Mouse (Mus musculus) left cerebral cortex, adult 8-10 months (tissue): Measurements from ENCODE around the gene Lrba. TPM values are rescaled to one million over a fixed set of nuclear protein-coding genes. Genes with fewer than 3 reads are reported as not detected.

Experiments
- DNase-seq, 2 experiments: peaks; one replicate each; pipeline ENCODE4 v3.0.0; 2022; ENCODE audit warnings: low spot score in 2 of 2
- total RNA-seq, 4 experiments: library from RNA; stranded (reverse); gene quantifications; 2 replicates each; pipeline ENCODE4 v1.2.4; 2022

Gene Lrba
- total RNA-seq, 4 experiments from 2014 or later = 29.9 to 39.7 (median 34.5) TPM

DNA sequence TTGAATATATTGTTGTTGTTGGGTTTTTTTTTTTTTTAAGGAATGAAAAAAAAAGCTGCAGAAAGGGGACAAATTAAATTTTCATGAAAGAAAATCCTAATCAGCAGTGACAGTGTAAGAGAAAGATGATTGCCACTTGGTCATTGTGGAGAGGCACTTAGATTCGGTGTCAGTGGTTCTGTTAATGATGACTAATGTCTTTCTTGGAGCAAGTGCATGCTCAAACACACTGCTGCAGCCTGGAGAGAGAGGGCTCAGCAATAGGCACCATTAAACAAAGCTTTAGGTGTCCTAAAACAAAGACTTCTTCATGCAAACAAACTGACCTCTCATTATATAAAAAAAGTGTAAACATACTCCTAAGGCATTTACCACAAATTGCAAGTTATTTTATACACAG is 334.5 kb downstream of the Lrba start:
- no peak for DNase-seq

DNA sequence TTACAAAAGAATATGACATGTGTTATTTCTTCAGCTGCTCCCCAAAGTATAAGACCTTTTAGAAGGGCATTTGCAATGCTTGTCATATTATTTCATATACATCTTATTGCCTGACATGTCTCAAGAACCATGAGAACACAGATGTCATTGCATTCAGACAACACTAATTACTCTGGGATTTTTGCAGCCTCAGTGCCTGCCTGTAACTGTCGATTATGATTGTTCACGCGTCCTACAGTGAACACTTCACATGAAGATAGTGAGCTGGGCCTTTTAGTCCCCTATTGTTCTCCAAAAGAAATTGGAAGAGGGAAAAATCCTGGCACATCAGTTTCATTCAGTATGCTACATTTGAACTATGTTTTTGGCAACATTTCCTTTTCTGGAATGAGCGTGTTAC is 335.2 kb downstream of the Lrba start:
- DNase-seq = no peak

DNA sequence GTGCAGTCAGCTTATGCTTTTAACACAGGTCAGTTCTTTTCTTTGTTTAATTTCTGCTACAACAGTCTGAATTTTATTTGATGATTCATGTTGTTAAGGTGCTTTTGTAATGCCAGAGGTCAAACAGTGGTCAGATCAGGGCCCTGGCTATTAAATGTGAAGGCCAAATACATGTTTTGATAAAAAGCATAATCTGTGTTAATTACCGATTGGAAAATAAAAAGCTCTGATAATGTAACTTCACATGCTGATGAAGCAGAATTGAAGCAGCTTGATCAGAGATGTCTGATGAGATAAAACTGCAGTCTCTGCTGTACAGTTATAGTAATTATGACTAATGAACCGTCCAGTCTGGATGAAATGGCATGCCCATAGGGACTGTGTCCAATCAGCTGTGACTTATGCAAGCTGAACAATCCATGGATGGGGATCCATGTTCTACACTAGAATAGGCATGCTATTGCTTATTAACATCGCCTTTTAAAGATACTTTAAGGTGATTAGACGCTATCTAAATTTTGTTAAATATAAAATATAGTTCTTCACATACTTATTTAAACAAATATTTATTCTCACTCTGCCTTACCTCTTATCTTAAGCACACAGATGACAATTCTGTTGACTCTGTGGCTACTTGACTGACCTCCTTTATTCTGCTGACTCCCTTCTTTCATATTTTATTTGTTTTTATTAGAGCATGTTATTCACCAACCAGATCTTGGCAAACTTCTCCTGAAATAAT is 336.0 kb downstream of the Lrba start:
- DNase-seq = no peak

DNA sequence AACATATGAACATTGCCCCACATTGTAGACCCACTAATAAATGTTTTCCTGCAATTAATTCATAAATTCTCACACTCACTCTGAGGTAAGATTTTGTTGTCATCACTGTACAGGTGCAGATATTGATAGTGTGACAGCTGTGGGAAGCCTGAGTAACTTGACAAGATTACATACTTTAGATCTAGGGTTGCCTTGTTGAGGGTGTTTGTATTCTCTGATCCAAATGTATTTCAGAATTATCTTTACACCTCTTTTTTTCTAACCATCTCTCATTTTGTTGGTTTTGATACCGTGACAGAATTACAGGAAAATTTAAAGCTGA is 336.5 kb downstream of the Lrba start:
- DNase-seq = no peak

DNA sequence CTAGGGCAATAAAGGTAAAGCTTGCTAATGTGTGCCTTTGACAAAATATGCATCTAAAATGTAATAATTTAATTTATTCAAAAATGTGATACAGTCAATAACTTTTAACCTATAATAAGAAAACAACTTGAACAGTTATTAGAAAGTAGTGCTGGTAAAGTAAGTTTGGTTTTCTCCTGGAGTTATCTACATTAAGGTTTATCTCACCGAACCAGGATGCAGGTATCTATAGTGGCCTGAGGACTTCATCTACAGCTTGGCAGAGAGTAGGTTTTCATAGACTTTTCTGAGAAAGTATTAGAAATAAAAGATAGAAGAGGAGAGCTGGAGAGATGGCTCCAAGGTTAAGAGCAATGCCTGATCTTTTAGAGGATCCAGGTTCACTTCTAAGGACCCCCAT is 336.9 kb downstream of the Lrba start:
- no peak for DNase-seq

DNA sequence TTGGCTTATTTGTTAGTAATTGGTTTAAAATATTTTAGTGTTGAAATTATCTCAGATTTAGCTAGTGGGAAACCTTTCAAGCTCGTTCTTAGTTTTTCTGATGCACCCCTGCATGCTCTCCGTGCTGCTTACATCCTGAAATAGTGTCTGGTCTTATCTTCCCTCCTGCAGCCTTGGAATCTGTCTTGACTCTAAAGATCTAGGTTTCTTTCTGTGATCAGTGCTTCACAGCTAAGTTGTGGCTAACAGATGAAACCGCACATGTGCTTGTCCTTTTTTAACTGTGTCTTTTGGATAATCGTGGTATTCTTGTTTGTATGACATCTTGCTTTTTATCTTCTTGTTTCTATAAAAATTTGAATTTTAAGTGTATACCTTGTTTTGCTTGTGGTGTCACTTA is 342.8 kb downstream of the Lrba start:
- no peak for DNase-seq

DNA sequence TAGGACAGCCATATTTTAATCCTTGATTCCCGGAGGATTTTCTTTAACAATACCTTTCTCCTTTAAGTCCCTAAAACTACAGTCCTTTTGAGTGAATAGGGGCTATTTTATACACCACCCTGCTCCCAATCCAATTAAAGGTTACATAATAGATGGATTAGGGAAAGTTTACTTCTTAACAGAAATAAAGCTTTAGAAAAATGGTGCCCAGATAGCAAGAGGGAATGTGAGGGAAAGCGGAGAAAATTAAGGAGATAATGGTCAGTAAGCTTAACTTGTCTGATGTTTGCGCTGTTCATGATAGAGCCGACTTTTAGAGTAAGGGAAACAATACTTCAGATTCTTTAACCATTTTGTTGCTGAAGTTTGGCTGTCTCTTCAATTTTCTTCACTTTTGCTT is 347.0 kb downstream of the Lrba start:
- no peak for DNase-seq

DNA sequence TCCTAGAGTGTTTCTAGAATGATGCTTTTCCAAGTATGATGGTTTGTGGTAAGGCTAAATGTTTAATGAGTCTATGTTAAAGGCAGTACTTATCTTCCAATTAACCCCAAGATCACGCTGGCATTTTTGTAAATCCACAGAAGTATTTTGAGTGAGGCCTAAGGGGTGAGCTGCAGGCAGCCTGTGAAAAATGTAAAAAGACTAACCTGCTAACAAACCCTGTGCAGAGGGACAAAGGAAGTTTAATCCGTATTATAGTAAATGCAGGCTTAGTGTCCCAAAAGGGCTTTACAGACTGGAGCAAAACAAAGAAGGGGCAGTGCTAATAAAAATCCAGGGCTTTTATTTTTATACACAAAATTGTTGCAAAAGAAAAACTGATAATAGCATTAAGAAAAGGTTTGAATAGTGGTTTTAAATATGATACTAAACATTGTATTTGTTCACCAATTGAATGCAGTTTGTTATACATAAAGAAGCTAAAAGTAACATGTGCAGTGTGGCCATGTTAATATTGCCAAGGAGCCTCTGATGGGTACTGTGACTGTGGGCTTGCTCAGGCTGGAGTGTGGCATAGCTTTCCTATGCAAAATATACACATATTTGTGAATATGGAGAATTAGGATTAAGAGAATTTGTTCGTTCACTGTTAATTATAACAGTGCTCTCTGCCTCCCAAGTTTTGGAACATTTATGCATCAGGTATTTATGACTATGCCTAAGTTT is 348.2 kb downstream of the Lrba start:
- no peak for DNase-seq

DNA sequence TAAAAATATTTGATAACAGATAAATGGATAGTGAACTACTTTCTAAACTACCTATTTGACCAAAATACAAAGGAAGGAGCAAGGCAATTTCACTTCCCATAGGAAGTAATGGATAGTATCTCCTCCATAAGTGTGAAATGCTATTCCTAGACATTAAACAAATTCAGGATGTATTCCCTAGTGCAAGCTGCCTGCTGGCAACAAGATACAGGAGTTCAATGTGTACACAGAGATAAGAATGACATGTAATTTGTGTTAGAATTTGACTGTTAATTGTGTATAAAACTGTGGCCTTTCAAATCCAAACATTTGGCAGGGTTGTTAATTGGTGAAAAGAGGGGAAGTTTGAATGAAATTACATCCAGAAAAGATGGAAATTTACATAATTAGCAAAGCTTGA is 350.8 kb downstream of the Lrba start:
- DNase-seq = no peak

DNA sequence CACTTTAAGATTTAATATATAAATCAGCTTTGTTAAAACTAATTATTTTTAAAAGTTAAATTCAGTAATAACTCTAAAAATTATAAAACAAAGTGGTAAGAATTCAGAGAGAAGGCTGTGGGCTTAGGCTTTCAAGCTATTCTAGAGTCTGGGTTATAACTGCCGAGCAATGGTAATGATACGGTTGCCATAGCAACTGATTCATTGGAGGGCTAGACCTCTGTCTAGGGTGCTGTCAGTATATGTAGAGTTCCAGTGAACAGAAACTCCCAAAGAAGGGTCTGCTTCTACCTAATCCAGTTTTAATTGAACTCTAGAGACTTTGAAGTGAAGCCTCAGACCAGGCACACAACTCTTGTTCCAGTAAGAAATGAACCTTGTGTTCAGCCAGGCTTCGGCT is 377.8 kb downstream of the Lrba start:
- no peak for DNase-seq

DNA sequence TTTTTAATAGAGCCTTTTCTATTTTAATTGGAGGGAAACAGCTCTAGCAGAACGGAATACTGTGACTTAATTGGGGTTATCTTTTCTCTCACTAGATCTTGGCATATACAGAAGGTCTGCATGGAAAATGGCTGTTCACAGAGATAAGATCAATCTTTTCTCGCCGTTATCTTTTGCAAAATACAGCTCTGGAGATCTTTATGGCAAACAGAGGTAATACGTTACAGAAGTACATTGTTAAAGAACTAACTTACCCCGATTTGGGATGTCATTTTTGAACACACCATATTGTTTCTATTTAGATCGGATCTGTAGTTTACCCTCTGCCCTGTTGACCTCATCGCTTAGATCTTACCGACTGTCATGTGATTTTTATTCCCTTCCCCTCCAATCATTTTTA is 381.3 kb downstream of the Lrba start:
- no peak for DNase-seq

DNA sequence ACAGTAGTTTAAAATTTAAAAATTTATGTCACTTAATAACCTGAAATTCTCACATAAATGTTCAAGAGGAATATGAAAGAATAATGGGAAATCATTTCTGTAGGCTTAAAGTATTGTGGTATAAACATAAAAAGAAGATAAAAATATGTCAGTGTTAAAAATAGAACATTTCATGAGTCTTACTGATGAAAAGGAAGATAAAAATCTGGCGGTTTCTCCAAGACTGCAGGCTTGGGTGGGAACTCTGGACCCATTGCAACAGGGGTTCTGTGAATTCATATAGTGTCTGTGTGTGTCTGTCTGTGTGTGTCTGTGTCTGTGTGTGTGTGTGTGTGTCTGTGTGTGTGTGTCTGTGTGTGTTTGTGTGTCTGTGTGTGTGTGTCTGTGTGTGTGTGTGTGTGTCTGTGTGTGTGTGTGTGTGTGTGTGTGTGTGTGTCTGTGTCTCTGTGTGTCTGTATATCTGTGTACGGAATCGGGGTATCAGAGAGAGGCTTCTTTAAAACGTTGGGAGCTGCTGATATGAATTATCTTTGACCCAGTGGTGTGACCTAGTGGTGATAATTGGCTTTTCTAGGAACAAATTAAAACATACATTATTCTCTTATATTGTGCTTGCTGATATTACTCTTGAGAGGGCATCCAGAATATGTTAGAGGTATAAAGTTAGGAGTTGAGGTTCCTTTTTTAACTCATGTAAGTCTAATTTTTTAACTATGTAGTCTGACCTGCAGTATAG is 402.7 kb downstream of the Lrba start:
- no peak for DNase-seq

DNA sequence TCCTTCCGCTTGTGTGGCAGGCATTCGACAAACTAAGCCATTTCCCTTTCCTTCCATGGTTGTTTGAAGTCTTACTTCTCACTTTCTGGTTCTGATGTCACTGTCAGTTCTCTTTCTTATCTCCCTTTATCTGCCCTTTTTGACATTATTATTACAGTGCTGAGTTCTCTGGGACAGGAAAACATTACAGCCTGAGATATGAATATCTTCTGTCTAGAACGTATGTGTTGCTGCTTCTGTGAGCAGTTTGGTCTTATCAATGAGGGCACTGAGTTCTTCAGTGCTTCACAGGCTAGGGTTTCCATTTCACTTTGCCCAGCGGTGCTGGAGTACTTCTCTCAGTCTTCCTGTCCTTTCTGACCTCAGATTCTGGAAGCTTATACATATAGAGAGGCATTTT is 404.9 kb downstream of the Lrba start:
- no peak for DNase-seq

DNA sequence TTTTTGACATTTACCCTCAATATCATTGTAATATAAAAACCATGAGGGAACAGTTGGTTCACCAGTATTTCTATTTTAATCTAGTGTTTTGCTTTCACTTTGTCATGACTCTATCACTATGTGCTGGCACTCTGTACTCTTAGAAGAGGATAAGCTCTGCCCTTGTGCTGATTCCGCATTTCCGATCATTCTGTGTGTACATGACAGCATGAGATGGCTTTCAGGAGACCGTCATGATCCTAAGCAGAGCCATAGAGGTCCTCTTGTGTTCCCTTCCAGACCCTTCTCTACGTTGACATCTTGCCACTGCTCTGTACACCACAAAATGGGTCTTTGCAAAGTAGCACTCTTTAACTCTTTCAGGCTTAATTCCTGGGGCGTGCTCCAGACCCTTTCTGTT is 411.0 kb downstream of the Lrba start:
- DNase-seq = no peak

DNA sequence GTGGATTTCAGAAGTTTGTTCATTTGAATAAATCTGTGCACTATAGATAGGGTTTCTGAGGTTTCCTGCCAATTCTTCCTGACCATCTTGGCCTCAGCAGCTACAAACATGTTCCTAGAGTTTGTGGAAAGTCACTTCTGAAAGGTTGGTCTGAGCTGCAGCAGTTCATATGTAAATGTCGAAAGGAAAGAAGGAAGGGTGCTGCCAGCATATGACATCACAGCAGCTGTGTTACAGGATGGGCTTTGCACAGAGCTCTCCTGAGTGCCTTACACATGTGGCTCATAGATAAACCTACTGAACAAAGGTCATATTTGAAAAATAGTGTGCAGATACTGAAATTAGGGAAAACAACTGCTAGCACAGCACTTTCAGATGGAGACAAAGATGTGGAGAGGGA is 411.5 kb downstream of the Lrba start:
- no peak for DNase-seq

DNA sequence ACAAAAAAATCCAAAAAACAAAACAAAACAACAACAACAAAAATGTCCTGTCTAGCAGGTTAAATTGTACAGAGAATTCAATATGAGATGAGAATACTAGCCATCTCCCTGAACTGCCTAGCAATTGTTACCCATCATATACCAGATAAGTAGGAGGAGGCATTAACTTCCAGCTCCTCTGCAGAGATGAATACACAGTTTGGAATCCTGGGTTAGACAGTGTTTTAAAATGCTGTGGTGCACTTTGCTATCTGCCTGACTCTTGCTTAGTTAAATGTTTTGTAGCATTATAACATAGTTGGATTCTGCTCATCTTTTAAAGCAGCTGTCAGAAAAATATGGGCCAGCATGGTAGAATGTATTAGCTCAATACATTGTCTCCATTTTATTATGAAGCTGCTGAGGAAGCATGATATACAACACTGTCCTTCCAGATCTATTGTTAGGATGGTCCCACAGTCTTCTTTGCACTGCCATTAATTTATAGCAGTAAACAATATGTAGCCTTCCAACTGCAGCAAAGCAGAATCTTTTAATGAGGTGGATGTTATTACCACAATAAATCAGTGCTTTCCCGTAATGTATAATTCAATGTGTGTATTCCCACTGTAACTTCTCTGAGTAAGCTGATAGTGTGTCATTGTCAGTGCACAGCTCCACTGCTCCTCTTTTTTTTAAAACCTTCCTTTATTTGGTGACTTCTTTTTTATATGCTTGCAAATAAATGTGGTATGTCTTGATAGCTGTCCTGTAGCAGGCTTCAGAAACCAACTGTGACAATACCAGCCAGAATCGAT is 414.3 kb downstream of the Lrba start:
- no peak for DNase-seq

DNA sequence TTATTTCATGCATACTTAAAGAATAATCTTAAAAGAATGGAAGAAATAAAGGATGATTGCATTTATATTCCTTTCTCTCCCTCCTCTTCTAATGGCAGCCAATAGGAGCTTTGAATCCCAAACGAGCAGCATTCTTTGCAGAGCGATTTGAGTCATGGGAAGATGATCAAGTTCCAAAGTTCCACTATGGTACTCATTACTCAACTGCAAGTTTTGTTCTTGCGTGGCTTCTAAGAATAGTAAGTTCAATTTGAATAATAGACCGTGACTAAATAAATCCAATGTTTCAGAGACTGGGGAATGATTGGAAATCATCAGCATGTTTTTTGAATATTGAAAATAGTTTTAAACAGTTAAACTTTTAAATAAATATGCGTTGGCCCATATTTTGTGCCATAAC is 416.9 kb downstream of the Lrba start:
- DNase-seq = no peak

DNA sequence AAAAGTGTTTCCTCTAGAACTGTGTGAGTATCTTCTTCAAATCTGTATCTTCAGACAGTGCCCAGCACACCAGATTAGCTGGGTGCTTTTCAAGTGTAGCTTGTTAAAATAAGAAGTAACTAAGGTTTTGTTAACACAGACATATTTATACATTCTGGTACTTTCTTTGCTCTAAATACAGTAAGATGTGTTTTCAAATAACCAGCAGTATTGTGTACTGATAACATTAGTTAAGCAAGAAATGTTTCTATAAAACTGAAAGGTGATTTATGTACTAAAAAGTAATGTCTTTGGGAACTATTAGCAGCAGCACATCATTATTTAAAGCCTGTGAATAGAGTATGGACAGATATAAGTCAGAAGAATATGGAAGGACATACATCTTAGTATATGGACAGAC is 417.3 kb downstream of the Lrba start:
- no peak for DNase-seq

DNA sequence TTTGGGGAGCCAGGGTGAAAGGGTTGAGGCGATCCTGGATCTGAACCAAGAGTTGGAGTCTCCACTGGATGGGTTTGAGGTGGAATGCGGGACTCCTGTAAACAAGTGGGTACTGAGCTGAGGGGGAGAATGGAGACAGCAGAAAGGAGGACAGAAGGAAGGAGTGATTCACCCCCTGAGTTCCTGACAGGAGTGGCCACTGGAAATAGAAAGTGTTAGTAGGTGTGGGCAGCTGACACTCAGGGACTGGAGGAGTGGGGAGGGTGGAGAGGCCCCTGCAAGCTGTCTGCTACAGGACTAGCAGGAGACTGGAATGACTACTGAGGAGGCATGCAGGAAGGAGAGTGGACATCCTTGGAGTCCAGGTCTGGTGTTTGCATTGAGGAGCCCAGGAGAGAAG is 422.3 kb downstream of the Lrba start:
- peak in 1 of 2 experiments; percentile 55 for DNase-seq

DNA sequence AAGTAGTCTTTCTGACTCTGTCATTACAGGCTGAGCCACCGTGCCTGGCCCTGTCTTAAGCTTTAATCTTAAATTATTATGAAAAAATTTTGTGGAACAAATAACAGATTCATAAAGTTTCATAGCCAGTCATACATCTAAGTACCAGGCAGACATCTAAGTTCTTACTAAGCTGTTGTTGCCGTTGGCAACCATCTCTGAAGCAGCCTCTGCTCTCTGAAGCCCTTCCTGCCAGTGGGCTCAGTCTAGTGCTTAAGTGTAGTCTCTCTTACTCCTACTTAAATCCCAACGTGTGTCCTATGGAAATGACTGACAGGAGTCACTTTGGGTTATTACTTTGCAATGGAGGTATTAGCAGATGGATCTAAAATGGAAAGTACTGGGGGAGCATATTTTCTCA is 426.5 kb downstream of the Lrba start:
- DNase-seq = no peak

DNA sequence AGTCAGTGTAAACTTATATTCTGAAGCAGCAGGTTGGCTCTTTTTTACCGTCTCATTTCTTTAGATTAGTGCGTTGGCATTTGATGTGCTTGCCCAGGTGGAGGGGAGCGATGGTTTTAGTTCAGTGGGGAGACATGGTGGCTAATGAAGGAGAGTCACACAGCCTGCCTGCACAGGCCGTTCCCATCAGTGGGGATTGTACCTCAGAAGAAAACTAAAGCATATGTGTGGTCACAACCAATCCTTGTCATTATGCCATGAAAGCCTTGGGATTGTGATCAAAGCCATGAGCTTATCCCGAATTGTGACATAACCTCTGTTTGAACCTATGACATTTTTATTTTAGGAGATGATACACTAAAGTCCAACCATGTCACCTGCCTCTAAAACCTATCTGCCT is 434.8 kb downstream of the Lrba start:
- no peak for DNase-seq

DNA sequence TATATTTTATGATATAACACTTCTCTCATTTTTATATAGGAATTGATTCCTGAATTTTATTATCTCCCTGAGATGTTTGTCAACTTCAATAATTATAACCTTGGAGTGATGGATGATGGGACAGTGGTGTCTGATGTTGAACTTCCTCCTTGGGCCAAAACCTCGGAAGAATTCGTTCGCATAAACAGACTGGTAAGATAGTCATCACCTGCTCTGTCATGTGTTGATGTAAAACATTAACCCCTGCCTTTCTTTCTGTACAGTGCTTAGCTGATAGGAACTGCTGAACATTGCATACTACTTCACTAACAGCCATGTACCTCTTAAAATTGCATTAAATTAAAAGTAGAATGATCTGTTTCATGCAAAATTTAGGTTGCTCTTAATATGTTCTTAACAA is 439.9 kb downstream of the Lrba start:
- no peak for DNase-seq
